Mouse (Mus musculus) heart, embryonic 11.5 days (tissue): ENCODE results near the gene Cfap73. TPM values are rescaled to one million over a fixed set of nuclear protein-coding genes. Genes with fewer than 3 reads are reported as not detected.

Experiments used
- ATAC-seq: fragments of 200-750 bp; cut with Nextera tagmentation; replicated peaks from 2 replicates; pipeline ENCODE4 v1.8.0; 2017; ENCODE audit warnings: moderate library complexity; ENCODE audit not compliant: insufficient number of reproducible peaks, low FRiP score, low TSS enrichment
- H3K27ac ChIP-seq: fragments of 300-500 bp; sonication (generic); 2 replicates; pipeline ENCODE4 v1.5.1; 2014; ENCODE audit warnings: mild to moderate bottlenecking, low read depth, low read length
- H3K27me3 ChIP-seq: fragments of 300-500 bp; sonication (generic); 2 replicates; pipeline ENCODE4 v1.6.1; 2014; ENCODE audit warnings: mild to moderate bottlenecking, low read length, mixed read lengths; ENCODE audit not compliant: control insufficient read depth, insufficient read depth
- H3K36me3 ChIP-seq: fragments of 300-500 bp; sonication (generic); 2 replicates; pipeline ENCODE4 v1.6.1; 2014; ENCODE audit warnings: mild to moderate bottlenecking, low read length, moderate library complexity, mixed read lengths; ENCODE audit not compliant: control insufficient read depth, insufficient read depth
- H3K4me1 ChIP-seq: fragments of 300-500 bp; sonication (generic); 2 replicates; pipeline ENCODE4 v1.6.1; 2014; ENCODE audit warnings: low read length; ENCODE audit not compliant: control insufficient read depth, insufficient read depth
- H3K4me2 ChIP-seq: fragments of 300-500 bp; sonication (generic); 2 replicates; pipeline ENCODE4 v1.6.1; 2014; ENCODE audit warnings: mild to moderate bottlenecking, moderate library complexity
- H3K4me3 ChIP-seq: fragments of 300-500 bp; sonication (generic); 2 replicates; pipeline ENCODE4 v1.5.1; 2014; ENCODE audit warnings: low read depth, low read length
- H3K9ac ChIP-seq: fragments of 300-500 bp; sonication (generic); 2 replicates; pipeline ENCODE4 v1.6.1; 2014; ENCODE audit warnings: mild to moderate bottlenecking, low read depth, low read length, moderate library complexity
- H3K9me3 ChIP-seq: fragments of 300-500 bp; sonication (generic); replicated peaks from 2 replicates; pipeline ENCODE4 v1.6.1; 2016; ENCODE audit warnings: low read length; ENCODE audit not compliant: control insufficient read depth
- WGBS: fragments of 180-500 bp; shearing (Covaris S2); extraction: QIAGEN DNeasy Blood & Tissue Kit; methylation state at CpG from one replicate; pipeline ENCODE4 v1.1.7; 2014; ENCODE audit not compliant: insufficient replicate concordance; 5-methylcytosine and 5-hydroxymethylcytosine counted together
- polyA plus RNA-seq: library from polyadenylated mRNA; unstranded; fragments of >200 nt; fragmentation: Nextera tagmentation; extraction: Ambion mirVana; gene quantifications from 2 replicates; pipeline ENCODE4 v1.2.1, GENCODE M21; 2014

Gene Cfap73
- polyA plus RNA-seq, 1 experiment from 2014 or later: not detected

- 67% methylated on average over 26 of the region's 26 CpGs for WGBS
- Histone ChIP-seq H3K36me3 (peaks cover 4% of the 10 kb centered on the region; the same call in 1 of the 2 replicates), H3K9me3 (no peaks in the 10 kb centered on the region), H3K4me2 (no peak overlapping the region), H3K4me3 (no peak overlapping the region), H3K4me1 (peaks cover 29% of the 10 kb centered on the region), H3K27ac (peak overlapping the region; percentile 4; the same call in 1 of the 2 replicates), H3K27me3 (no peaks in the 10 kb centered on the region), H3K9ac (no peak overlapping the region)
- no peak for ATAC-seq
Observed at GRCm38 (mm10) chr5:120579211-120579897, 54.7 kb downstream of the Cfap73 start.

- peaks cover 4% of the 10 kb centered on the region; the same call in 1 of the 2 replicates for H3K36me3 ChIP-seq
- 49% methylated on average over 12 of the region's 12 CpGs for WGBS
- H3K9ac ChIP-seq: no peak overlapping the region
- H3K4me2 ChIP-seq: no peak overlapping the region
- peaks cover 29% of the 10 kb centered on the region for H3K4me1 ChIP-seq
- no peak overlapping the region for H3K4me3 ChIP-seq
- no peaks in the 10 kb centered on the region for H3K27me3 ChIP-seq
- H3K27ac ChIP-seq: peak overlapping the region; percentile 46; the same call in 1 of the 2 replicates
- no peaks in the 10 kb centered on the region for H3K9me3 ChIP-seq
- peak; percentile 33; the same call in 1 of the 2 replicates for ATAC-seq
Observed at GRCm38 (mm10) chr5:120578504-120579081, 55.4 kb downstream of the Cfap73 start.

Other genes starting within 250 kb of the Cfap73 start
- gene Lhx5, start 202.5 kb downstream of the Cfap73 start, polyA plus RNA-seq: 0.11 TPM in 1 of 2 replicates, not detected in the other
- gene Sdsl, start 161.4 kb downstream of the Cfap73 start, polyA plus RNA-seq: 6.6 and 8.6 TPM in 2 replicates
- 0.18 TPM in 1 of 2 replicates, not detected in the other for gene Sds, start 157.7 kb downstream of the Cfap73 start, polyA plus RNA-seq
- gene Plbd2, start 130.6 kb downstream of the Cfap73 start, polyA plus RNA-seq: 28.7 and 30.0 TPM in 2 replicates
- gene Slc8b1, start 123.1 kb downstream of the Cfap73 start, polyA plus RNA-seq: 1.6 and 2.1 TPM in 2 replicates
- gene Tpcn1, start 45.6 kb downstream of the Cfap73 start, polyA plus RNA-seq: 18.1 and 19.1 TPM in 2 replicates
- gene Iqcd, start 45.2 kb downstream of the Cfap73 start, polyA plus RNA-seq: 0.18 and 0.54 TPM in 2 replicates
- gene Rita1, start 21.6 kb downstream of the Cfap73 start, polyA plus RNA-seq: 5.6 and 7.9 TPM in 2 replicates
- 22.2 and 23.5 TPM in 2 replicates for gene Ddx54, start 21.5 kb downstream of the Cfap73 start, polyA plus RNA-seq
- 0.27 and 0.30 TPM in 2 replicates for gene Rasal1, start 14.6 kb upstream of the Cfap73 start, polyA plus RNA-seq
- 0.45 and 0.53 TPM in 2 replicates for gene Dtx1, start 77.7 kb upstream of the Cfap73 start, polyA plus RNA-seq
- gene Oas2, start 115.6 kb upstream of the Cfap73 start, polyA plus RNA-seq: 0.07 and 0.13 TPM in 2 replicates
- gene Oas3, start 143.4 kb upstream of the Cfap73 start, polyA plus RNA-seq: 0.09 and 0.11 TPM in 2 replicates
- gene Oas1e, start 161.3 kb upstream of the Cfap73 start, polyA plus RNA-seq: not detected in 2 replicates
- gene Oas1c, start 178.3 kb upstream of the Cfap73 start, polyA plus RNA-seq: 0.49 and 0.54 TPM in 2 replicates
- gene Oas1f, start 213.1 kb upstream of the Cfap73 start, polyA plus RNA-seq: not detected in 2 replicates
- gene Oas1h, start 227.2 kb upstream of the Cfap73 start, polyA plus RNA-seq: not detected in 2 replicates